Mouse (Mus musculus) neural tube, embryonic 13.5 days (tissue): ENCODE results near the gene Slc38a8. TPM values are rescaled to one million over a fixed set of nuclear protein-coding genes. Genes with fewer than 3 reads are reported as not detected.

Experiments
- ATAC-seq: fragments of 200-750 bp; cut with Nextera tagmentation; 2 replicates; pipeline ENCODE4 v1.8.0; 2017; ENCODE audit warnings: low read depth, mild to moderate bottlenecking, moderate TSS enrichment, moderate library complexity
- H3K27ac ChIP-seq: fragments of 300-500 bp; sonication (generic); replicated peaks from 2 replicates; pipeline ENCODE4 v1.5.1; 2015; ENCODE audit warnings: moderate library complexity, mild to moderate bottlenecking, inconsistent platforms
- H3K27me3 ChIP-seq: fragments of 300-500 bp; sonication (generic); 2 replicates; pipeline ENCODE4 v1.6.1; 2015; ENCODE audit warnings: mild to moderate bottlenecking, inconsistent platforms
- H3K36me3 ChIP-seq: fragments of 300-500 bp; sonication (generic); 2 replicates; pipeline ENCODE4 v1.6.1; 2015; ENCODE audit warnings: mild to moderate bottlenecking, inconsistent platforms
- H3K4me1 ChIP-seq: fragments of 300-500 bp; sonication (generic); replicated peaks from 2 replicates; pipeline ENCODE4 v1.6.1; 2015; ENCODE audit warnings: inconsistent platforms
- H3K4me2 ChIP-seq: fragments of 300-500 bp; sonication (generic); 2 replicates; pipeline ENCODE4 v1.6.1; 2015; ENCODE audit warnings: inconsistent platforms, mild to moderate bottlenecking, moderate library complexity
- H3K4me3 ChIP-seq: fragments of 300-500 bp; sonication (generic); 2 replicates; pipeline ENCODE4 v1.5.1; 2015; ENCODE audit warnings: mild to moderate bottlenecking, inconsistent platforms
- H3K9ac ChIP-seq: fragments of 300-500 bp; sonication (generic); 2 replicates; pipeline ENCODE4 v1.6.1; 2015; ENCODE audit warnings: moderate library complexity, mild to moderate bottlenecking, inconsistent platforms
- H3K9me3 ChIP-seq: fragments of 300-500 bp; sonication (generic); 2 replicates; pipeline ENCODE4 v1.6.1; 2016; ENCODE audit warnings: inconsistent platforms
- WGBS: fragments of 180-500 bp; shearing (Covaris S2); methylation state at CpG from one replicate; pipeline ENCODE4 v1.1.7; 2015; 5-methylcytosine and 5-hydroxymethylcytosine counted together
- polyA plus RNA-seq: library from polyadenylated mRNA; unstranded; fragments of >200 nt; fragmentation: Nextera tagmentation; extraction: Ambion mirVana; gene quantifications from 2 replicates; pipeline ENCODE4 v1.2.1, GENCODE M21; 2015

Slc38a8 gene
- polyA plus RNA-seq, 1 experiment from 2014 or later: not detected

DNA sequence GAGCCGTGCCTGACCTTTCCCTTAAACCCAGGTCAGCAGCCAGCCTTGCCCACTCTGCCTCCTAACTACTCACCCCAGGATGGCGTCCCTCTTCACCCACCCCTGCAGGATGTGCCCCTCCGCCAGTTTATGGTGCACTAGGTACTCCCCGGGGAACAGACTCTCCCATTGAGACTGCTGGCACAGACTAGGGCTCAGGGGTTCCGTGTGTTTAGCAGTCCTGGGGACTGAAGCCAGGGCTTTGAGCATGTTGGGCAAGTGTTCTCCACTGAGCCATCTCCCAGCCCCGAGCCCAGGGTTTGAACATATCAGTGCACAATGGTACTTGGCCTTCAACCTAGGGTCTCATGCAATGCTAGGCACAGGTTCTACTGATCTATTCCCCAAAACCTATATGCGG lies 66.0 kb downstream of the Slc38a8 start:
- no peaks in the 10 kb centered on the region for H3K36me3 ChIP-seq
- ATAC-seq: no peak
- H3K9ac ChIP-seq: no peak overlapping the region
- H3K27ac ChIP-seq: no peak overlapping the region
- WGBS: 81% methylated on average over 7 of the region's 7 CpGs
- H3K9me3 ChIP-seq: no peaks in the 10 kb centered on the region
- peaks cover 7% of the 10 kb centered on the region for H3K4me1 ChIP-seq
- no peak overlapping the region for H3K4me2 ChIP-seq
- no peaks in the 10 kb centered on the region for H3K27me3 ChIP-seq
- H3K4me3 ChIP-seq: no peak overlapping the region

GRCm38 (mm10) chr8:119434569-119434968 lies 66.9 kb downstream of the Slc38a8 start:
- Histone ChIP-seq H3K4me2 (no peak overlapping the region), H3K9me3 (no peaks in the 10 kb centered on the region), H3K36me3 (no peaks in the 10 kb centered on the region), H3K9ac (no peak overlapping the region), H3K27ac (no peak overlapping the region), H3K4me1 (no peaks in the 10 kb centered on the region; the same call in none of the 2 replicates), H3K27me3 (no peaks in the 10 kb centered on the region), H3K4me3 (no peak overlapping the region)
- ATAC-seq: no peak
- 83% methylated on average over 6 of the region's 6 CpGs for WGBS

- Histone ChIP-seq H3K4me2 (no peak within 1 kb of the TSS), H3K27ac (no peak within 1 kb of the TSS), H3K4me1 (no peaks in the 10 kb centered on the region), H3K27me3 (no peaks in the 10 kb centered on the region), H3K36me3 (no peaks in the 10 kb centered on the region), H3K9ac (no peak within 1 kb of the TSS), H3K9me3 (no peaks in the 10 kb centered on the region), H3K4me3 (no peak within 1 kb of the TSS)
- no peak for ATAC-seq
- 90% methylated on average over 13 of the region's 13 CpGs for WGBS
These were observed 67.8 kb downstream of the Slc38a8 start, which contains the start of gene Osgin1 for GRCm38 (mm10) chr8:119433582-119434174. Gene Osgin1, plus strand, starts transcription at chr8:119434124.

DNA sequence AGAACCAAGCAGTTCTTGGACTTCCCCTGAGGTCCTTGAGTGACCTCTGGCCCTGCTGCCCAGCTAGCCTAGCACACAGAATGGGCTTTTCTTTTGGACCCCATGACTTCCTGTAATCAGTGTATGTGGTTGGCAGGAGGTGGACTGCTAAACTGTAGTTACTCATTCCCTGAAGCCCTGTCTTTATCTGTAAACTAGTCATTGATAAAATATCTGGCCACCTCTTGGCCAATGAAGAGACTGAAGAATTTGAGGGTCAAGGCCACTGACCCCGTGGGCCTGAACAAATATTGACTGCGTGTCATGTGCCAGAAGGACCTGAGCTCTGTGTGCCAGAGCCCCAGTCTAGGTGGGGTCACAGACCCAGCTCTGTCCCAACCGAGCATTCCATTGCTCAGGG lies 69.1 kb downstream of the Slc38a8 start:
- ATAC-seq: no peak
- H3K4me3 ChIP-seq: no peak overlapping the region
- WGBS: 60% methylated on average over 3 of the region's 3 CpGs

DNA sequence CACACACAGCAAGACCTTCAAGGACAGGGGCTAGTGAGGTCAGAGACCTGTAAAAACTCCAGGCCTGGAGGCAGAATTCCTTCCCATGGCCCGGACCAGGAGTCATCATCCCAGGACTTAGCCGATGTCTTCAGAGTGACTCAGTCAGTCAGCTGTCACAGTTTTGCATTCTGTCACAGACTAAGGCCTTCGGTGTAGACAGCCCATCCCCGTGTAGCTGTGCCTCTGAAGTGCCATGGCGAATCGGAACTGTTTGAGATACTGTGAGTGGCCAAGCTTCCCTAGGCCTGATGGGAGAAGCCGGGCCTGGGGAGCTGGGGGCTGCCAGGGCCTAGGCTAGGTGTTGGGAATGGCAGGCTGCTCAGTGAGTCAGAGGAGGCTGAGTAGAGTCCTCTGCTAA lies 70.8 kb downstream of the Slc38a8 start:
- no peaks in the 10 kb centered on the region for H3K9me3 ChIP-seq
- WGBS: 92% methylated on average over 7 of the region's 7 CpGs
- no peaks in the 10 kb centered on the region for H3K36me3 ChIP-seq
- no peaks in the 10 kb centered on the region for H3K27me3 ChIP-seq
- no peak overlapping the region for H3K4me3 ChIP-seq
- no peak for ATAC-seq
- no peaks in the 10 kb centered on the region for H3K4me1 ChIP-seq
- no peak overlapping the region for H3K9ac ChIP-seq
- no peak overlapping the region for H3K4me2 ChIP-seq
- no peak overlapping the region for H3K27ac ChIP-seq

More for the DNA sequence above, 69.1 kb downstream of the Slc38a8 start:
- Histone ChIP-seq H3K36me3 (no peaks in the 10 kb centered on the region), H3K4me1 (no peaks in the 10 kb centered on the region), H3K9me3 (no peaks in the 10 kb centered on the region), H3K27ac (no peak overlapping the region), H3K4me2 (no peak overlapping the region), H3K9ac (no peak overlapping the region), H3K27me3 (no peaks in the 10 kb centered on the region)

DNA sequence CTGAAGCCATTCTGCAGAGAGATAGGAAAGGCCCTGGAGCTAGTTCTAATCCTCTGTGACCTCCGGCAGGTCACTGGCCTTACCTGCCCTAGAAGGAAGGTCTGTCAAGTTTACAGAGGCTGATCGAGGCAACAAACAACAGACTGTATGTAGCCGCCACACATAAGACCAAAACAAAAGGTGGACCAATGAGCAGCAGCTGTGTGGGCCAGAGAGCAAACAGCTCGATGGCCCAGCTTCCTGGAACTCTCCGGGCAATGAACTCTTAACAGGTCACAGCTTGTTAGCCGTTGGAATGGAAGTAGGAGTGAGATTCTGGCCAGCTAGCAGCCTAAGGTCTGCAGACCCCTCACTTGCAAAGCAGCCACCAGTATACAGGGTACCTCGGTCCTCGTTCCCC lies 71.2 kb downstream of the Slc38a8 start:
- H3K4me3 ChIP-seq: no peak overlapping the region
- ATAC-seq: no peak
- H3K9ac ChIP-seq: no peak overlapping the region
- no peaks in the 10 kb centered on the region for H3K9me3 ChIP-seq
- H3K4me1 ChIP-seq: no peaks in the 10 kb centered on the region
- no peaks in the 10 kb centered on the region for H3K36me3 ChIP-seq
- no peak overlapping the region for H3K4me2 ChIP-seq
- no peaks in the 10 kb centered on the region for H3K27me3 ChIP-seq
- WGBS: 81% methylated on average over 8 of the region's 8 CpGs
- no peak overlapping the region for H3K27ac ChIP-seq

Other genes starting within 250 kb of the Slc38a8 start
- gene Hsbp1, start 157.2 kb downstream of the Slc38a8 start, polyA plus RNA-seq: 613 and 636 TPM in 2 replicates
- gene Mlycd, start 106.8 kb downstream of the Slc38a8 start, polyA plus RNA-seq: 11.0 and 15.6 TPM in 2 replicates
- gene Osgin1, start 67.6 kb downstream of the Slc38a8 start, polyA plus RNA-seq: 0.40 TPM in 1 of 2 replicates, not detected in the other
- gene Necab2, start 55.0 kb downstream of the Slc38a8 start, polyA plus RNA-seq: 39.6 and 41.7 TPM in 2 replicates
- 61.0 and 64.3 TPM in 2 replicates for gene Mbtps1, start 57.0 kb upstream of the Slc38a8 start, polyA plus RNA-seq
- 121 and 131 TPM in 2 replicates for gene Hsdl1, start 73.5 kb upstream of the Slc38a8 start, polyA plus RNA-seq
- gene Dnaaf1, start 73.5 kb upstream of the Slc38a8 start, polyA plus RNA-seq: 0.18 and 0.25 TPM in 2 replicates
- 13.5 and 14.7 TPM in 2 replicates for gene Taf1c, start 103.5 kb upstream of the Slc38a8 start, polyA plus RNA-seq
- not detected in 2 replicates for gene Adad2, start 111.0 kb upstream of the Slc38a8 start, polyA plus RNA-seq
- gene Kcng4, start 134.0 kb upstream of the Slc38a8 start, polyA plus RNA-seq: not detected in 2 replicates
- 2.8 and 3.4 TPM in 2 replicates for gene Wfdc1, start 164.7 kb upstream of the Slc38a8 start, polyA plus RNA-seq
- 0.06 and 0.15 TPM in 2 replicates for gene Atp2c2, start 198.3 kb upstream of the Slc38a8 start, polyA plus RNA-seq